Mouse (Mus musculus): Measurements from ENCODE around the gene Mlx. TPM values are rescaled to one million over a fixed set of nuclear protein-coding genes. Genes with fewer than 3 reads are reported as not detected.
A peak's percentile ranks its signal among the peaks of the same experiment; 100 is the strongest.

The Mlx gene
- polyA plus RNA-seq, 1 experiment: 20.3 TPM

GRCm38 (mm10) chr11:101063676-101064327 lies 23.3 kb upstream of the Mlx start:
- 6% methylated on average over 12 of the region's 12 CpGs for WGBS
- TF ChIP-seq POLR2A (IDR thresholded peaks at IDR 0.05; ENCODE audit: low read depth, low read length): peak; percentile 74
- TF ChIP-seq CTCF (IDR thresholded peaks at IDR 0.05; ENCODE audit: extremely low read depth, insufficient read depth, insufficient read length, insufficient replicate concordance): no peak
- H3K36me3 ChIP-seq (ENCODE audit: control insufficient read depth, insufficient read depth, low read length): peaks cover 2% of the 10 kb centered on the region; the same call in 1 of the 2 replicates
- H3K27ac ChIP-seq (ENCODE audit: insufficient read depth, low read length): peak overlapping the region; percentile 97
- H3K4me3 ChIP-seq (ENCODE audit: extremely low read depth, insufficient read depth, insufficient read length): peak overlapping the region; percentile 27; the same call in 1 of the 2 replicates
- peak in 1 of 2 experiments; percentile 80 for DNase-seq (ENCODE audit: low read depth in 1 of 2, low spot score in 2 of 2)
- no peaks in the 10 kb centered on the region for H3K27me3 ChIP-seq (ENCODE audit: control insufficient read depth, insufficient read depth, low read length)
- peaks cover 23% of the 10 kb centered on the region; the same call in 1 of the 2 replicates for H3K4me1 ChIP-seq (ENCODE audit: control insufficient read depth, insufficient read depth, insufficient read length)

GRCm38 (mm10) chr11:101064462-101064861 lies 22.6 kb upstream of the Mlx start:
- Histone ChIP-seq H3K27ac (ENCODE audit: insufficient read depth, low read length) (peak overlapping the region; percentile 97), H3K4me1 (ENCODE audit: control insufficient read depth, insufficient read depth, insufficient read length) (peaks cover 23% of the 10 kb centered on the region; the same call in 1 of the 2 replicates), H3K27me3 (ENCODE audit: control insufficient read depth, insufficient read depth, low read length) (no peaks in the 10 kb centered on the region), H3K36me3 (ENCODE audit: control insufficient read depth, insufficient read depth, low read length) (peaks cover 2% of the 10 kb centered on the region; the same call in 1 of the 2 replicates), H3K4me3 (ENCODE audit: extremely low read depth, insufficient read depth, insufficient read length) (no peak overlapping the region)
- 81% methylated on average over 4 of the region's 4 CpGs for WGBS
- TF ChIP-seq POLR2A (IDR thresholded peaks at IDR 0.05; ENCODE audit: low read depth, low read length): no peak
- no peak for TF ChIP-seq CTCF (IDR thresholded peaks at IDR 0.05; ENCODE audit: extremely low read depth, insufficient read depth, insufficient read length, insufficient replicate concordance)
- DNase-seq (ENCODE audit: low read depth in 1 of 2, low spot score in 2 of 2): no peak

GRCm38 (mm10) chr11:101065002-101065401 lies 22.1 kb upstream of the Mlx start:
- H3K4me3 ChIP-seq (ENCODE audit: extremely low read depth, insufficient read depth, insufficient read length): no peak overlapping the region
- no peaks in the 10 kb centered on the region for H3K27me3 ChIP-seq (ENCODE audit: control insufficient read depth, insufficient read depth, low read length)
- peaks cover 23% of the 10 kb centered on the region; the same call in 1 of the 2 replicates for H3K4me1 ChIP-seq (ENCODE audit: control insufficient read depth, insufficient read depth, insufficient read length)
- WGBS: 78% methylated on average over 9 of the region's 9 CpGs
- no peak for TF ChIP-seq POLR2A (IDR thresholded peaks at IDR 0.05; ENCODE audit: low read depth, low read length)
- no peak for TF ChIP-seq CTCF (IDR thresholded peaks at IDR 0.05; ENCODE audit: extremely low read depth, insufficient read depth, insufficient read length, insufficient replicate concordance)
- no peak for DNase-seq (ENCODE audit: low read depth in 1 of 2, low spot score in 2 of 2)
- no peak overlapping the region for H3K27ac ChIP-seq (ENCODE audit: insufficient read depth, low read length)
- peaks cover 2% of the 10 kb centered on the region; the same call in 1 of the 2 replicates for H3K36me3 ChIP-seq (ENCODE audit: control insufficient read depth, insufficient read depth, low read length)

- H3K27me3 ChIP-seq (ENCODE audit: control insufficient read depth, insufficient read depth, low read length): no peaks in the 10 kb centered on the region
- H3K27ac ChIP-seq (ENCODE audit: insufficient read depth, low read length): no peak overlapping the region
- peak; percentile 47 to 73 for DNase-seq (ENCODE audit: low read depth in 1 of 2, low spot score in 2 of 2)
- no peaks in the 10 kb centered on the region for H3K36me3 ChIP-seq (ENCODE audit: control insufficient read depth, insufficient read depth, low read length)
- no peak for TF ChIP-seq POLR2A (IDR thresholded peaks at IDR 0.05; ENCODE audit: low read depth, low read length)
- peak; percentile 83; the same call in 1 of the 2 replicates for TF ChIP-seq CTCF (IDR thresholded peaks at IDR 0.05; ENCODE audit: extremely low read depth, insufficient read depth, insufficient read length, insufficient replicate concordance)
- H3K4me1 ChIP-seq (ENCODE audit: control insufficient read depth, insufficient read depth, insufficient read length): peaks cover 27% of the 10 kb centered on the region
- no peak overlapping the region for H3K4me3 ChIP-seq (ENCODE audit: extremely low read depth, insufficient read depth, insufficient read length)
- WGBS: 31% methylated on average over 18 of the region's 18 CpGs
Observed at GRCm38 (mm10) chr11:101066549-101067412, 20.3 kb upstream of the Mlx start.

- Histone ChIP-seq H3K4me3 (ENCODE audit: extremely low read depth, insufficient read depth, insufficient read length) (peak within 1 kb of the TSS; percentile 78), H3K27ac (ENCODE audit: insufficient read depth, low read length) (peak within 1 kb of the TSS; percentile 75), H3K27me3 (ENCODE audit: control insufficient read depth, insufficient read depth, low read length) (no peaks in the 10 kb centered on the region), H3K36me3 (ENCODE audit: control insufficient read depth, insufficient read depth, low read length) (no peaks in the 10 kb centered on the region), H3K4me1 (ENCODE audit: control insufficient read depth, insufficient read depth, insufficient read length) (peaks cover 6% of the 10 kb centered on the region)
- 6% methylated on average over 35 of the region's 35 CpGs for WGBS
- peak; percentile 46 for TF ChIP-seq POLR2A (IDR thresholded peaks at IDR 0.05; ENCODE audit: low read depth, low read length)
- TF ChIP-seq CTCF (IDR thresholded peaks at IDR 0.05; ENCODE audit: extremely low read depth, insufficient read depth, insufficient read length, insufficient replicate concordance): no peak
- DNase-seq (ENCODE audit: low read depth in 1 of 2, low spot score in 2 of 2): peak; percentile 77 to 99
Observed at GRCm38 (mm10) chr11:101069391-101070188, 17.5 kb upstream of the Mlx start, which contains the start of gene Naglu. Naglu (plus strand) TSS chr11:101070012.

- peak overlapping the region; percentile 75 for H3K27ac ChIP-seq (ENCODE audit: insufficient read depth, low read length)
- H3K36me3 ChIP-seq (ENCODE audit: control insufficient read depth, insufficient read depth, low read length): no peaks in the 10 kb centered on the region
- peak overlapping the region; percentile 78 for H3K4me3 ChIP-seq (ENCODE audit: extremely low read depth, insufficient read depth, insufficient read length)
- TF ChIP-seq CTCF (IDR thresholded peaks at IDR 0.05; ENCODE audit: extremely low read depth, insufficient read depth, insufficient read length, insufficient replicate concordance) (no peak), POLR2A (IDR thresholded peaks at IDR 0.05; ENCODE audit: low read depth, low read length) (no peak)
- peaks cover 6% of the 10 kb centered on the region for H3K4me1 ChIP-seq (ENCODE audit: control insufficient read depth, insufficient read depth, insufficient read length)
- H3K27me3 ChIP-seq (ENCODE audit: control insufficient read depth, insufficient read depth, low read length): no peaks in the 10 kb centered on the region
- WGBS: under 1% methylated on average over 36 of the region's 36 CpGs
- no peak for DNase-seq (ENCODE audit: low read depth in 1 of 2, low spot score in 2 of 2)
Observed at GRCm38 (mm10) chr11:101070189-101070527, 16.9 kb upstream of the Mlx start.

Measured in spleen, adult 2 months (tissue).